Mouse (Mus musculus) CH12.LX (cell line): ENCODE measurements around the gene U2af2.

ENCODE experiments used
- CTCF ChIP-seq, 2 experiments: IDR thresholded peaks in 1 of 2; conservative IDR thresholded peaks in 1 of 2; 2 replicates each; pipeline ENCODE4 v1.5.1; 2011 to 2012; ENCODE audit warnings: low read depth in 2 of 2, low read length in 2 of 2, improper control_type of control experiment in 1 of 2, inconsistent platforms in 1 of 2, mild to moderate bottlenecking in 1 of 2, moderate library complexity in 1 of 2
- HCFC1 ChIP-seq: IDR thresholded peaks from 2 replicates; pipeline ENCODE4 v1.6.1; 2012; ENCODE audit warnings: low read depth, mild to moderate bottlenecking, inconsistent platforms, low read length, improper control_type of control experiment
- POLR2A ChIP-seq: IDR thresholded peaks from 2 replicates; pipeline ENCODE4 v1.6.1; 2011; ENCODE audit warnings: low read depth, mild to moderate bottlenecking, improper control_type of control experiment, low read length
- ZKSCAN1 ChIP-seq: IDR thresholded peaks from 2 replicates; pipeline ENCODE4 v1.6.1; 2012; ENCODE audit warnings: low read depth, inconsistent platforms, low read length, improper control_type of control experiment, borderline replicate concordance
- ZMIZ1 ChIP-seq: IDR thresholded peaks from 2 replicates; pipeline ENCODE4 v1.6.1; 2012; ENCODE audit warnings: low read depth, mild to moderate bottlenecking, inconsistent platforms, low read length, improper control_type of control experiment

- TF ChIP-seq CTCF (conservative IDR thresholded peaks at IDR 0.05 in 1 of 2, IDR thresholded peaks at IDR 0.05 in 1 of 2; ENCODE audit: low read depth in 2 of 2, low read length in 2 of 2) (no peak), HCFC1 (no peak), ZKSCAN1 (no peak), POLR2A (no peak), ZMIZ1 (no peak)
Observed at GRCm38 (mm10) chr7:5081939-5082338, 20.0 kb downstream of the U2af2 start.
